Mouse (Mus musculus) layer of hippocampus, postnatal 25 days (tissue): Measurements from ENCODE around the gene Wdr78. TPM values are rescaled to one million over a fixed set of nuclear protein-coding genes. Genes with fewer than 3 reads are reported as not detected.

ENCODE experiments used
- DNase-seq, 2 experiments: peaks; one replicate each; pipeline ENCODE4 v3.0.0; 2022; ENCODE audit warnings: mixed read lengths in 2 of 2, low spot score in 1 of 2; ENCODE audit errors: extremely low spot score in 1 of 2
- total RNA-seq, 2 experiments: library from RNA; stranded (reverse); gene quantifications; 2 replicates each; pipeline ENCODE4 v1.2.3; 2021

The Wdr78 gene
- total RNA-seq, 2 experiments from 2014 or later = 10.3 to 10.8 TPM

DNA sequence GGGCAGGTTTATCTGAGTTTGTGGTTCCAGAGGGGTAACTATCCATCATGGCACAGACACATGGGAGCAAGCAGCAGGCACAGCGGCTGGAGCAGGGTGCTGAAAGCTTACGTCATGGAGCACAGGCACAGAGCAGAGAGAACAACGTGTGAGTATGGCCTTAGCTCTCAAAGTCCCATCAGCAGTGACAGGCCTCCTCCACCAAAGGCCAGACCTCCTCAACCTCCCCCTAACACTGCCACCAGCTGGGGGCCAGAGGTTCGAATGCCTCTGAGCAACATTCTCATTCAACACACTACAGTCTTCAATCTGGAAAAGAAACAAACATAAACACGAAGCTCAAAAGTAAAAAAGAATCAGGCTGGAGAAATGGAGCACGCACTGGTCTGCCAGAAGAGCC is 125.8 kb downstream of the Wdr78 start:
- no peak for DNase-seq

Other genes with a start within 250 kb of the Wdr78 start
- gene Tctex1d1, start 135.9 kb downstream of the Wdr78 start, total RNA-seq = under 1 TPM in 1 of 2 experiments, not detected in 1; 0.52 TPM
- under 1 TPM in 1 of 2 experiments, not detected in 1; 0.99 TPM for gene Insl5, start 87.7 kb downstream of the Wdr78 start, total RNA-seq
- gene Mier1, start 165 bp downstream of the Wdr78 start, total RNA-seq = 10 to 100 TPM; 39.6 to 46.1 TPM
- gene Slc35d1, start 100.6 kb upstream of the Wdr78 start, total RNA-seq = 10 to 100 TPM; 10.2 to 12.8 TPM
- gene 4921539E11Rik, start 176.3 kb upstream of the Wdr78 start, total RNA-seq = not detected
- 1 to 10 TPM; 7.5 to 9.0 TPM for gene Oma1, start 199.3 kb upstream of the Wdr78 start, total RNA-seq